Comparison of ENCODE assay signal across 17 mouse cellular contexts in the genomic region with DNA sequence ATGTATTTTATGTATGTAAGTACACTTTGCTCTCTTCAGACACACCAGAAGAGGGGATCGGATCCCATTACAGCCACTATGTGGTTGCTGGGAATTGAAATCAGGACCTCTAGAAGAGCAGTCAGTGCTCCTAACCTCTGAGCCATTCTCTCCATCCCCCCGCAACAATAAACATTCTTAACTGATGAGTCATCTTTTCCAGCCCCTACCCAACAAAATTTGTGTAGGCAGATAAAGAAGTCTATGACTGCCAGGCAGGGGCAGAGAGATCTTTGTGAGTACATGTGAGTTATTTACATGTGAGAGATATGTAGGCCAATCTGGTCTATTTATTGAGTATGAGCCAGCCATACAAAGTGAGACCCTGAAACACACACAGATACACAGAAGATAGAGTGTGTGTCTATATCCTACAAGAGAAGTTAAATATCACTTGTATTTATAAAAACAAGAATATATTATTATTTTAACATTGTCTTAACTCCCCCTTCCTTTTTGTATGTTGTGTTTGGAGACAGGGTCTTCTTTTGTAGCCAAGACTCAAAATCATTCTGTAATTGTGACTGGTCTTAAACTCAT. TPM values are rescaled to one million over a fixed set of nuclear protein-coding genes. Genes with fewer than 3 reads are reported as not detected.
DNase-seq lines count a peak whose midpoint lies in the region; ATAC-seq and TF ChIP-seq lines count a peak whose summit lies in the region.
"Had no signal": no experiment of that assay in that cellular context is flagged by ENCODE, and none has a peak within 500 bp of the region (broad histone marks: within the 10 kb centered on the region; RNA-seq: fewer than 3 reads in every experiment).

No protein-coding gene starts in this region.

- H3K36me3 ChIP-seq in hindbrain, embryonic 10.5 days = peaks cover 15% of the 10 kb centered on the region
- H3K36me3 ChIP-seq in hindbrain, postnatal 0 days (ENCODE audit: insufficient read depth, low read length) = no peaks in the 10 kb centered on the region
- H3K36me3 ChIP-seq in midbrain, embryonic 13.5 days = no peaks in the 10 kb centered on the region
- H3K36me3 ChIP-seq: stomach, embryonic 15.5 days had no signal

- WGBS in hindbrain, embryonic 10.5 days = 86% methylated on average over 2 of the region's 2 CpGs
- WGBS in hindbrain, postnatal 0 days = 86% methylated on average over 2 of the region's 2 CpGs
- 84% methylated on average over 2 of the region's 2 CpGs for WGBS in midbrain, embryonic 13.5 days

- DNase-seq in hindbrain, embryonic 10.5 days (ENCODE audit: low spot score) = no peak
- no peak for DNase-seq in hindbrain, postnatal 0 days (ENCODE audit: low spot score)
- peak; percentile 57 for DNase-seq in 3T3-L1 (ENCODE audit: low read depth, low spot score)
- DNase-seq in CD4-positive helper T cell, adult 2 months (ENCODE audit: low read depth, low spot score) = peak; percentile 45
- DNase-seq in gastrocnemius, postnatal 4 days (ENCODE audit: low spot score in 2 of 2) = no peak
- DNase-seq: adrenal gland, adult 8-10 months; cerebellum, adult 2 months; heart, adult 2 months; kidney, adult 2 months; kidney, postnatal 25 days; liver; lung, adult 18-20 months; lung, postnatal 36 days had no signal

- no peak overlapping the region for H3K27ac ChIP-seq in hindbrain, embryonic 10.5 days
- no peak overlapping the region for H3K27ac ChIP-seq in hindbrain, postnatal 0 days
- no peak overlapping the region for H3K27ac ChIP-seq in midbrain, embryonic 13.5 days
- H3K27ac ChIP-seq: embryonic facial prominence, embryonic 13.5 days; heart, adult 2 months; stomach, embryonic 15.5 days had no signal

- H3K4me1 ChIP-seq in hindbrain, embryonic 10.5 days (replicated peaks) = peaks cover 26% of the 10 kb centered on the region
- H3K4me1 ChIP-seq in hindbrain, postnatal 0 days (ENCODE audit: insufficient read depth, low read length) = peaks cover 8% of the 10 kb centered on the region; the same call in 1 of the 2 replicates
- H3K4me1 ChIP-seq in midbrain, embryonic 13.5 days (replicated peaks) = peaks cover 41% of the 10 kb centered on the region

- no peaks in the 10 kb centered on the region for H3K27me3 ChIP-seq in hindbrain, embryonic 10.5 days (ENCODE audit: insufficient read depth, poor library complexity, severe bottlenecking)
- H3K27me3 ChIP-seq in hindbrain, postnatal 0 days (ENCODE audit: insufficient read depth, low read length) = no peaks in the 10 kb centered on the region
- no peaks in the 10 kb centered on the region for H3K27me3 ChIP-seq in midbrain, embryonic 13.5 days
- H3K27me3 ChIP-seq: embryonic facial prominence, embryonic 13.5 days; stomach, embryonic 15.5 days had no signal

- no peak for TF ChIP-seq CTCF in hindbrain, postnatal 0 days (IDR thresholded peaks at IDR 0.05; ENCODE audit: low read depth)

- H3K4me2 ChIP-seq in hindbrain, postnatal 0 days (ENCODE audit: low read depth, low read length) = no peak overlapping the region
- peak overlapping the region; percentile 73; the same call in 1 of the 2 replicates for H3K4me2 ChIP-seq in midbrain, embryonic 13.5 days (replicated peaks)

- no peak overlapping the region for H3K9ac ChIP-seq in hindbrain, postnatal 0 days (replicated peaks; ENCODE audit: low read length)
- H3K9ac ChIP-seq in midbrain, embryonic 13.5 days (replicated peaks) = no peak overlapping the region
- H3K9ac ChIP-seq: embryonic facial prominence, embryonic 13.5 days; stomach, embryonic 15.5 days had no signal

- peak overlapping the region; percentile 95; the same call in 1 of the 2 replicates for H3K4me3 ChIP-seq in hindbrain, embryonic 10.5 days
- H3K4me3 ChIP-seq in hindbrain, postnatal 0 days (ENCODE audit: low read length) = no peak overlapping the region
- 0 out of 2 replicates have a peak overlapping the region, but pooled peaks have one; percentile 78 for H3K4me3 ChIP-seq in midbrain, embryonic 13.5 days (replicated peaks)
- H3K4me3 ChIP-seq: embryonic facial prominence, embryonic 13.5 days; heart, adult 2 months; stomach, embryonic 15.5 days had no signal

- ATAC-seq in hindbrain, postnatal 0 days = no peak
- no peak for ATAC-seq in midbrain, embryonic 13.5 days
- ATAC-seq in megakaryocyte, adult 5-6 weeks (ENCODE audit: poor library complexity, severe bottlenecking) = no peak

- no peaks in the 10 kb centered on the region for H3K9me3 ChIP-seq in hindbrain, embryonic 10.5 days
- no peaks in the 10 kb centered on the region for H3K9me3 ChIP-seq in hindbrain, postnatal 0 days (ENCODE audit: low read length)
- no peaks in the 10 kb centered on the region for H3K9me3 ChIP-seq in midbrain, embryonic 13.5 days
- H3K9me3 ChIP-seq: embryonic facial prominence, embryonic 13.5 days; stomach, embryonic 15.5 days had no signal

RNA-seq across cellular contexts. Expression of gene Thap2, which starts 2.6 kb away (rescaled TPM):
- polyA plus RNA-seq in hindbrain, embryonic 10.5 days (2016; fragmentation: Nextera tagmentation; extraction: Ambion mirVana) = 23.5 and 25.8 TPM in 2 replicates
- total RNA-seq in hindbrain, postnatal 0 days (2014; rRNA removed) = 6.4 and 11.8 TPM in 2 replicates
- 10.1 and 12.5 TPM in 2 replicates for polyA plus RNA-seq in hindbrain, postnatal 0 days (2015; fragmentation: Nextera tagmentation; extraction: Ambion mirVana)
- polyA plus RNA-seq in midbrain, embryonic 13.5 days (2015; fragmentation: Nextera tagmentation; extraction: Ambion mirVana) = 30.2 and 36.1 TPM in 2 replicates
- total RNA-seq in megakaryocyte, adult 5-6 weeks (2015) = 5.5 and 5.8 TPM in 2 replicates
- 5.6 and 5.7 TPM in 2 replicates for total RNA-seq in megakaryocyte, adult 5-6 weeks (2017)
- 1 to 10 TPM; 6.5 to 9.1 TPM for total RNA-seq in gastrocnemius, postnatal 4 days (2021)

RNA-seq across cellular contexts. Expression of gene Zfc3h1, which starts 3.2 kb away (rescaled TPM):
- polyA plus RNA-seq in hindbrain, embryonic 10.5 days (2016; fragmentation: Nextera tagmentation; extraction: Ambion mirVana) = 13.3 and 19.3 TPM in 2 replicates
- 20.9 and 43.9 TPM in 2 replicates for total RNA-seq in hindbrain, postnatal 0 days (2014; rRNA removed)
- polyA plus RNA-seq in hindbrain, postnatal 0 days (2015; fragmentation: Nextera tagmentation; extraction: Ambion mirVana) = 9.8 and 11.0 TPM in 2 replicates
- 21.4 and 24.6 TPM in 2 replicates for polyA plus RNA-seq in midbrain, embryonic 13.5 days (2015; fragmentation: Nextera tagmentation; extraction: Ambion mirVana)
- 56.7 and 65.8 TPM in 2 replicates for total RNA-seq in megakaryocyte, adult 5-6 weeks (2015)
- 46.7 and 47.7 TPM in 2 replicates for total RNA-seq in megakaryocyte, adult 5-6 weeks (2017)
- total RNA-seq in gastrocnemius, postnatal 4 days (2021) = 10 to 100 TPM; 23.0 to 28.3 TPM

RNA-seq across cellular contexts. Expression of gene Tmem19, which starts 19.3 kb away (rescaled TPM):
- 33.9 and 35.8 TPM in 2 replicates for polyA plus RNA-seq in hindbrain, embryonic 10.5 days (2016; fragmentation: Nextera tagmentation; extraction: Ambion mirVana)
- total RNA-seq in hindbrain, postnatal 0 days (2014; rRNA removed) = 13.5 and 49.9 TPM in 2 replicates
- 33.5 and 34.0 TPM in 2 replicates for polyA plus RNA-seq in hindbrain, postnatal 0 days (2015; fragmentation: Nextera tagmentation; extraction: Ambion mirVana)
- polyA plus RNA-seq in midbrain, embryonic 13.5 days (2015; fragmentation: Nextera tagmentation; extraction: Ambion mirVana) = 41.9 and 43.4 TPM in 2 replicates
- 16.6 and 22.8 TPM in 2 replicates for total RNA-seq in megakaryocyte, adult 5-6 weeks (2015)
- total RNA-seq in megakaryocyte, adult 5-6 weeks (2017) = 20.2 and 25.6 TPM in 2 replicates
- total RNA-seq in gastrocnemius, postnatal 4 days (2021) = 10 to 100 TPM; 17.6 to 20.5 TPM

Comparison
In these comparisons a context has a peak if more than half of its experiments do, and no peak if none do; other contexts are left out.
1. DNase-seq: peak in 3T3-L1 (single experiment) and CD4-positive helper T cell, adult 2 months (single experiment); none in hindbrain, embryonic 10.5 days (single experiment), hindbrain, postnatal 0 days (single experiment) and gastrocnemius, postnatal 4 days (0 of 2).